Mouse (Mus musculus) hematopoietic stem cell, adult 5-6 weeks (primary cell): ENCODE measurements at regions not wholly inside any gene's neighbourhood (a gene's known extent, or its start where the extent isn't known, plus 50 kb on each side); places are given as distances from the start of the nearest gene placed in this dataset.
"Not testable (repeated sequence)": the region's sequence is repeated elsewhere in the genome, so short reads cannot be mapped to it uniquely, and the experiment has no call there.

Experiments
- ATAC-seq, 2 experiments: fragments of 125-278 bp in 1 of 2; replicated peaks in 1 of 2; 2 replicates each; pipeline ENCODE4 v1.8.0; 2016 to 2017; ENCODE audit warnings: inconsistent platforms in 2 of 2, mild to moderate bottlenecking in 2 of 2, moderate number of reproducible peaks in 2 of 2, low read depth in 1 of 2, moderate TSS enrichment in 1 of 2; ENCODE audit not compliant: low FRiP score in 2 of 2, poor library complexity in 2 of 2, severe bottlenecking in 2 of 2, insufficient read depth in 1 of 2, low TSS enrichment in 1 of 2

GRCm38 (mm10) chr2:135525779-135526178, 133.0 kb upstream of the Plcb4 start:
- no peak for ATAC-seq

GRCm38 (mm10) chr2:135529619-135530018, 129.2 kb upstream of the Plcb4 start:
- ATAC-seq, result no peak

- no peak for ATAC-seq
Measured at GRCm38 (mm10) chr2:135536303-135536871, 122.4 kb upstream of the Plcb4 start.

- ATAC-seq, result no peak
Measured at GRCm38 (mm10) chr2:135538022-135538421, 120.8 kb upstream of the Plcb4 start.

- no peak for ATAC-seq
Measured at GRCm38 (mm10) chr2:135541058-135541457, 117.8 kb upstream of the Plcb4 start.

- ATAC-seq, result no peak
Measured at GRCm38 (mm10) chr2:135541930-135542329, 116.9 kb upstream of the Plcb4 start.

GRCm38 (mm10) chr2:135544882-135545281, 113.9 kb upstream of the Plcb4 start:
- ATAC-seq, result no peak

- no peak for ATAC-seq
Measured at GRCm38 (mm10) chr2:135547966-135548365, 110.8 kb upstream of the Plcb4 start.

- ATAC-seq, result no peak
Measured at GRCm38 (mm10) chr2:135553031-135553430, 105.8 kb upstream of the Plcb4 start.

- ATAC-seq, result not testable (repeated sequence)
Measured at GRCm38 (mm10) chr2:135558026-135558425, 100.8 kb upstream of the Plcb4 start.

GRCm38 (mm10) chr2:135559328-135559727, 99.5 kb upstream of the Plcb4 start:
- ATAC-seq, result no peak

GRCm38 (mm10) chr2:135559933-135560710, 98.7 kb upstream of the Plcb4 start:
- ATAC-seq, result no peak

GRCm38 (mm10) chr2:135560856-135561255, 98.0 kb upstream of the Plcb4 start:
- no peak for ATAC-seq

GRCm38 (mm10) chr2:135561716-135562115, 97.1 kb upstream of the Plcb4 start:
- ATAC-seq, result no peak

- peak; percentile 62 to 87; a peak in 2 of 4 replicates for ATAC-seq
Measured at GRCm38 (mm10) chr2:135562140-135562890, 96.5 kb upstream of the Plcb4 start.

- no peak for ATAC-seq
Measured at GRCm38 (mm10) chr2:135564231-135564630, 94.6 kb upstream of the Plcb4 start.

- no peak for ATAC-seq
Measured at GRCm38 (mm10) chr2:135568350-135568749, 90.5 kb upstream of the Plcb4 start.

GRCm38 (mm10) chr2:135571599-135571998, 87.2 kb upstream of the Plcb4 start:
- no peak for ATAC-seq
